Mouse (Mus musculus) ES-E14 (cell line): ENCODE data around the gene Poln.

Experiments
- CHD2 ChIP-seq: IDR thresholded peaks from 2 replicates; pipeline ENCODE4 v1.6.1; 2014; ENCODE audit warnings: mild to moderate bottlenecking, low read depth, low read length, inconsistent platforms
- MAFK ChIP-seq: IDR thresholded peaks from 2 replicates; pipeline ENCODE4 v1.6.1; 2014; ENCODE audit warnings: mild to moderate bottlenecking, low read depth, low read length, inconsistent platforms; ENCODE audit not compliant: insufficient read depth

- TF ChIP-seq MAFK (no peak), CHD2 (no peak)
These were observed 76.2 kb downstream of the Poln start for GRCm38 (mm10) chr5:34093021-34093420.
